Mouse (Mus musculus): Measurements from ENCODE around the gene Osm.

- TF ChIP-seq EP300 (IDR thresholded peaks at IDR 0.05; ENCODE audit: insufficient read depth, low read depth, low read length) = no peak
- TF ChIP-seq POLR2A (IDR thresholded peaks at IDR 0.05; ENCODE audit: insufficient read depth, low read depth, low read length) = no peak
- TF ChIP-seq CTCF (IDR thresholded peaks at IDR 0.05) = no peak
These were observed 31.0 kb upstream of the Osm start for GRCm38 (mm10) chr11:4205097-4205655.
